Comparison of ENCODE assay signal across 9 mouse cellular contexts in the genomic region with DNA sequence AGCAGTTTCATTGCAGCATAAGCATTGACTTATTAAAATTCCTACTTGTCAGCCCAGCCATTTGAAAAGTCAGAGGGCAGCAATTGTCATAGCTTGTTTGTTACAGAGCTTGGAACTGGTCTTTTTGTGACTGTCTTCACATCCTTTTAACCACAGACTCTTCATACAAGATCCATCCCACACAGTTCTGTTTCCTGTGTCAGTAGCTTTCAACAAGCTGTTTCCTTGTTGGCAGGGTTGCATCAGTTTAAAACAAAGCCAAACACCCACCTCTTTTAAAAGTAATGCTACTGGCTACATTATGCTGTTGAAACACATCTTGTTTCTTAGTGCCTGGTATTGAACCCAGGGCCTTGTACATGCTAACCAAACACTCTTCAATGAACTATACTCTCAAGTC. TPM values are rescaled to one million over a fixed set of nuclear protein-coding genes. Genes with fewer than 3 reads are reported as not detected.
A peak's percentile ranks its signal among the peaks of the same experiment; 100 is the strongest.
DNase-seq lines count a peak whose midpoint lies in the region; ATAC-seq and TF ChIP-seq lines count a peak whose summit lies in the region.
"Had no signal": no experiment of that assay in that cellular context is flagged by ENCODE, and none has a peak within 500 bp of the region (broad histone marks: within the 10 kb centered on the region; RNA-seq: fewer than 3 reads in every experiment).

No protein-coding gene starts in this region.

- no peaks in the 10 kb centered on the region for H3K27me3 ChIP-seq in midbrain, embryonic 12.5 days
- H3K27me3 ChIP-seq in midbrain, embryonic 14.5 days (ENCODE audit: control insufficient read depth, insufficient read depth, low read length), result no peaks in the 10 kb centered on the region
- no peaks in the 10 kb centered on the region for H3K27me3 ChIP-seq in splenic B cell, adult 2 months (ENCODE audit: control insufficient read depth, insufficient read depth, low read length, poor library complexity, severe bottlenecking)
- H3K27me3 ChIP-seq: embryonic facial prominence, embryonic 13.5 days had no signal

- no peak overlapping the region for H3K4me3 ChIP-seq in midbrain, embryonic 12.5 days
- no peak overlapping the region for H3K4me3 ChIP-seq in midbrain, embryonic 14.5 days (replicated peaks; ENCODE audit: low read depth, low read length)
- H3K4me3 ChIP-seq in embryonic fibroblast, embryonic 13.5 days (ENCODE audit: insufficient read depth, low read length), result no peak overlapping the region
- H3K4me3 ChIP-seq: embryonic facial prominence, embryonic 13.5 days had no signal

- H3K9ac ChIP-seq in midbrain, embryonic 12.5 days (replicated peaks), result no peak overlapping the region
- H3K9ac ChIP-seq in midbrain, embryonic 14.5 days (replicated peaks; ENCODE audit: low read length), result no peak overlapping the region
- H3K9ac ChIP-seq: embryonic facial prominence, embryonic 13.5 days had no signal

- TF ChIP-seq POLR2A in embryonic fibroblast, embryonic 13.5 days (IDR thresholded peaks at IDR 0.05; ENCODE audit: low read depth, low read length), result no peak

- ATAC-seq in midbrain, embryonic 12.5 days (ENCODE audit: low FRiP score, low read depth), result no peak
- ATAC-seq in midbrain, embryonic 14.5 days (ENCODE audit: low FRiP score, low TSS enrichment), result no peak
- peak; percentile 61 to 65 for ATAC-seq in hematopoietic stem cell, adult 5-6 weeks (replicated peaks in 1 of 2; ENCODE audit: insufficient read depth in 1 of 2, low FRiP score in 2 of 2, low TSS enrichment in 1 of 2, low read depth in 1 of 2, poor library complexity in 2 of 2, severe bottlenecking in 2 of 2)

- intact Hi-C loops in left cerebral cortex, postnatal 4 days (cut with DNase I), result loop anchor here (10.0 kb wide), 1 partner anchor 75 kb away; the partner anchor contains the start of gene Ranbp2

- no peak for TF ChIP-seq CTCF in embryonic fibroblast, embryonic 13.5 days (IDR thresholded peaks at IDR 0.05; ENCODE audit: borderline replicate concordance, insufficient read depth, low read length)

- peaks cover 22% of the 10 kb centered on the region for H3K4me1 ChIP-seq in midbrain, embryonic 12.5 days
- H3K4me1 ChIP-seq in midbrain, embryonic 14.5 days (ENCODE audit: control insufficient read depth, insufficient read depth, low read length), result peaks cover 9% of the 10 kb centered on the region
- H3K4me1 ChIP-seq in embryonic fibroblast, embryonic 13.5 days (ENCODE audit: control insufficient read depth, insufficient read depth, low read length), result peaks cover 9% of the 10 kb centered on the region; the same call in 1 of the 2 replicates

- H3K36me3 ChIP-seq in midbrain, embryonic 12.5 days, result no peaks in the 10 kb centered on the region
- H3K36me3 ChIP-seq in midbrain, embryonic 14.5 days (ENCODE audit: control insufficient read depth, insufficient read depth, low read length), result no peaks in the 10 kb centered on the region
- H3K36me3 ChIP-seq in splenic B cell, adult 2 months (ENCODE audit: control insufficient read depth, insufficient read depth, low read length, poor library complexity, severe bottlenecking), result no peaks in the 10 kb centered on the region
- H3K36me3 ChIP-seq: embryonic facial prominence, embryonic 13.5 days had no signal

- no peak for DNase-seq in midbrain, embryonic 14.5 days
- peak; percentile 33 for DNase-seq in splenic B cell, adult 2 months (ENCODE audit: low read depth, low spot score)
- no peak for DNase-seq in adrenal gland, adult (ENCODE audit: inconsistent age in 2 of 2, low spot score in 1 of 2)
- DNase-seq in left cerebral cortex, postnatal 4 days, result no peak
- no peak for DNase-seq in c-Kit-positive CD71-positive TER-119-positive erythroid progenitor cells, embryonic 14.5 days (ENCODE audit: low spot score)

- H3K9me3 ChIP-seq in midbrain, embryonic 12.5 days, result no peaks in the 10 kb centered on the region
- H3K9me3 ChIP-seq in midbrain, embryonic 14.5 days (ENCODE audit: control insufficient read depth, low read length), result no peaks in the 10 kb centered on the region
- H3K9me3 ChIP-seq: embryonic facial prominence, embryonic 13.5 days had no signal

- H3K27ac ChIP-seq in midbrain, embryonic 12.5 days (replicated peaks), result 0 out of 2 replicates have a peak overlapping the region, but pooled peaks have one; percentile 1
- H3K27ac ChIP-seq in midbrain, embryonic 14.5 days (replicated peaks; ENCODE audit: low read depth, low read length), result no peak overlapping the region
- peak overlapping the region; percentile 49 for H3K27ac ChIP-seq in embryonic fibroblast, embryonic 13.5 days (ENCODE audit: insufficient read depth, low read length)

- no peak overlapping the region for H3K4me2 ChIP-seq in midbrain, embryonic 12.5 days (replicated peaks)
- H3K4me2 ChIP-seq in midbrain, embryonic 14.5 days (ENCODE audit: low read length), result no peak overlapping the region
- H3K4me2 ChIP-seq: embryonic facial prominence, embryonic 13.5 days had no signal

RNA-seq across cellular contexts. Expression of gene Lims1, which starts 46.9 kb away (rescaled TPM):
- polyA plus RNA-seq in midbrain, embryonic 12.5 days (2016; fragmentation: Nextera tagmentation; extraction: Ambion mirVana), result 85.6 and 88.9 TPM in 2 replicates
- 47.7 and 54.1 TPM in 2 replicates for polyA plus RNA-seq in midbrain, embryonic 14.5 days (2014; fragmentation: Nextera tagmentation; extraction: Ambion mirVana)
- 160 and 170 TPM in 2 replicates for polyA plus RNA-seq in embryonic fibroblast, embryonic 13.5 days (2011; ENCODE audit: insufficient read length, low read depth, missing spikeins)
- 77.5 and 123 TPM in 2 replicates for total RNA-seq in hematopoietic stem cell, adult 5-6 weeks (2017)
- 10 to 100 TPM; 34.7 to 35.9 TPM for total RNA-seq in left cerebral cortex, postnatal 4 days (2021)

Comparison
In these comparisons a context has a peak if more than half of its experiments do, and no peak if none do; other contexts are left out.
1. ATAC-seq: peak in hematopoietic stem cell, adult 5-6 weeks (2 of 2); none in midbrain, embryonic 12.5 days (single experiment) and midbrain, embryonic 14.5 days (single experiment).